Mouse (Mus musculus) lung, adult 10 weeks (tissue): ENCODE measurements around the gene Gm20661. TPM values are rescaled to one million over a fixed set of nuclear protein-coding genes. Genes with fewer than 3 reads are reported as not detected.

ENCODE experiments used
- polyA plus RNA-seq: library from polyadenylated mRNA; stranded (reverse); fragments of 350-450 nt; fragmentation: Illumina TruSeq; extraction: RNeasy Lipid Tissue Mini Kit (QIAGEN cat#74804); gene quantifications from one replicate; pipeline ENCODE4 v1.2.3, GENCODE M21; 2014; ENCODE audit warnings: low read depth, low replicate concordance; ENCODE audit not compliant: insufficient read depth

The Gm20661 gene
- polyA plus RNA-seq, result 1.2 TPM

GRCm38 (mm10) chr9:107982681-107983346 lies at the start of gene Gm20661:
Gene Gm20661 (plus strand): TSS chr9:107983058.

GRCm38 (mm10) chr9:107935374-107935773 lies 47.5 kb upstream of the Gm20661 start, which contains the start of gene Camkv:
Gene Camkv (plus strand): TSS chr9:107935674.

GRCm38 (mm10) chr9:107949922-107950235 lies 33.0 kb upstream of the Gm20661 start, which contains the start of gene Traip:
Gene Traip (plus strand): TSS chr9:107950136.

GRCm38 (mm10) chr9:107975399-107976386 lies 7.2 kb upstream of the Gm20661 start, which contains the start of gene Uba7:
Gene Uba7 (plus strand): TSS chr9:107975505.

GRCm38 (mm10) chr9:107985131-107986119 lies 2.6 kb downstream of the Gm20661 start, which contains the start of gene Inka1:
Gene Inka1 (minus strand): TSS chr9:107985879.

GRCm38 (mm10) chr9:107992197-107992596 lies 9.3 kb downstream of the Gm20661 start, which contains the start of gene Cdhr4:
Gene Cdhr4 (plus strand): TSS chr9:107992497.

GRCm38 (mm10) chr9:107996049-107996448 lies 13.2 kb downstream of the Gm20661 start, which contains the start of gene Gm20662:
Gene Gm20662 (plus strand): TSS chr9:107996349.

GRCm38 (mm10) chr9:108001922-108002770 lies 19.3 kb downstream of the Gm20661 start, which contains the start of gene Ip6k1:
Gene Ip6k1 (plus strand): TSS chr9:108002501.

Other genes starting within 250 kb of the Gm20661 start
- gene Rbm5, start 212.1 kb upstream of the Gm20661 start, polyA plus RNA-seq, result 46.7 TPM
- 30.7 TPM for gene Rbm6, start 109.8 kb upstream of the Gm20661 start, polyA plus RNA-seq
- gene Mon1a, start 94.9 kb upstream of the Gm20661 start, polyA plus RNA-seq, result 12.0 TPM
- 2.1 TPM for gene Mst1r, start 76.2 kb upstream of the Gm20661 start, polyA plus RNA-seq
- gene Actl11, start 54.6 kb upstream of the Gm20661 start, polyA plus RNA-seq, result not detected
- 0.08 TPM for gene Camkv, start 47.4 kb upstream of the Gm20661 start, polyA plus RNA-seq
- 0.48 TPM for gene Traip, start 32.9 kb upstream of the Gm20661 start, polyA plus RNA-seq
- gene Uba7, start 7.6 kb upstream of the Gm20661 start, polyA plus RNA-seq, result 37.7 TPM
- 11.7 TPM for gene Inka1, start 2.8 kb downstream of the Gm20661 start, polyA plus RNA-seq
- 28.6 TPM for gene Cdhr4, start 9.4 kb downstream of the Gm20661 start, polyA plus RNA-seq
- 0.69 TPM for gene Gm20662, start 13.3 kb downstream of the Gm20661 start, polyA plus RNA-seq
- 38.8 TPM for gene Ip6k1, start 19.4 kb downstream of the Gm20661 start, polyA plus RNA-seq
- gene Gmppb, start 66.2 kb downstream of the Gm20661 start, polyA plus RNA-seq, result 29.0 TPM
- gene Amigo3, start 70.1 kb downstream of the Gm20661 start, polyA plus RNA-seq, result 0.90 TPM
- 0.99 TPM for gene Mst1, start 97.4 kb downstream of the Gm20661 start, polyA plus RNA-seq
- gene Rnf123, start 100.3 kb downstream of the Gm20661 start, polyA plus RNA-seq, result 18.4 TPM
- 37.5 TPM for gene Apeh, start 111.5 kb downstream of the Gm20661 start, polyA plus RNA-seq
- 0.09 TPM for gene Bsn, start 207.3 kb downstream of the Gm20661 start, polyA plus RNA-seq